Mouse (Mus musculus) hindbrain, embryonic 11.5 days (tissue): ENCODE data around the gene Gpc5. TPM values are rescaled to one million over a fixed set of nuclear protein-coding genes. Genes with fewer than 3 reads are reported as not detected.

Experiments
- ATAC-seq: fragments of 200-750 bp; cut with Nextera tagmentation; 2 replicates; pipeline ENCODE4 v1.8.0; 2017; ENCODE audit warnings: mild to moderate bottlenecking, moderate TSS enrichment, moderate library complexity; ENCODE audit not compliant: low FRiP score
- DNase-seq: peaks from one replicate; pipeline ENCODE4 v3.0.0-alpha.2; 2015; ENCODE audit warnings: low spot score
- H3K27ac ChIP-seq: fragments of 300-500 bp; sonication (generic); 2 replicates; pipeline ENCODE4 v1.5.1; 2014; ENCODE audit warnings: mild to moderate bottlenecking, low read depth, low read length
- H3K27me3 ChIP-seq: fragments of 300-500 bp; sonication (generic); 2 replicates; pipeline ENCODE4 v1.6.1; 2014; ENCODE audit warnings: mild to moderate bottlenecking, low read length, moderate library complexity, mixed read lengths; ENCODE audit not compliant: control insufficient read depth, insufficient read depth
- H3K36me3 ChIP-seq: fragments of 300-500 bp; sonication (generic); 2 replicates; pipeline ENCODE4 v1.6.1; 2014; ENCODE audit warnings: mild to moderate bottlenecking, low read length, moderate library complexity, mixed read lengths; ENCODE audit not compliant: control insufficient read depth, insufficient read depth
- H3K4me1 ChIP-seq: fragments of 300-500 bp; sonication (generic); replicated peaks from 2 replicates; pipeline ENCODE4 v1.6.1; 2014; ENCODE audit warnings: low read length, mixed read lengths; ENCODE audit not compliant: control insufficient read depth, insufficient read depth
- H3K4me2 ChIP-seq: fragments of 300-500 bp; sonication (generic); replicated peaks from 2 replicates; pipeline ENCODE4 v1.6.1; 2014; ENCODE audit warnings: mild to moderate bottlenecking, low read depth, low read length
- H3K4me3 ChIP-seq: fragments of 300-500 bp; sonication (generic); 2 replicates; pipeline ENCODE4 v1.5.1; 2014; ENCODE audit warnings: low read depth, low read length
- H3K9ac ChIP-seq: fragments of 300-500 bp; sonication (generic); 2 replicates; pipeline ENCODE4 v1.6.1; 2014; ENCODE audit warnings: low read depth, low read length
- H3K9me3 ChIP-seq: fragments of 300-500 bp; sonication (generic); 2 replicates; pipeline ENCODE4 v1.6.1; 2016; ENCODE audit warnings: low read length; ENCODE audit not compliant: control insufficient read depth
- WGBS: fragments of 180-500 bp; shearing (Covaris S2); extraction: QIAGEN DNeasy Blood & Tissue Kit; methylation state at CpG from one replicate; pipeline ENCODE4 v1.1.7; 2014; 5-methylcytosine and 5-hydroxymethylcytosine counted together
- polyA plus RNA-seq: library from polyadenylated mRNA; unstranded; fragments of >200 nt; fragmentation: Nextera tagmentation; extraction: Ambion mirVana; gene quantifications from 2 replicates; pipeline ENCODE4 v1.2.1, GENCODE M21; 2014

The Gpc5 gene
- polyA plus RNA-seq, 1 experiment from 2014 or later: 0.73 TPM

- Histone ChIP-seq H3K36me3 (no peaks in the 10 kb centered on the region), H3K27ac (no peak overlapping the region), H3K4me2 (no peak overlapping the region), H3K9ac (no peak overlapping the region), H3K9me3 (no peaks in the 10 kb centered on the region), H3K27me3 (no peaks in the 10 kb centered on the region), H3K4me3 (no peak overlapping the region), H3K4me1 (no peaks in the 10 kb centered on the region)
- ATAC-seq (0 out of 2 replicates have a peak, but pooled peaks have one; percentile 14), DNase-seq (no peak)
- WGBS: 82% methylated on average over 10 of the region's 10 CpGs
Observed at GRCm38 (mm10) chr14:115831854-115832625, 740.0 kb downstream of the Gpc5 start.

GRCm38 (mm10) chr14:115843783-115844182 lies 751.8 kb downstream of the Gpc5 start:
- Histone ChIP-seq H3K27me3 (no peaks in the 10 kb centered on the region), H3K9me3 (no peaks in the 10 kb centered on the region), H3K4me3 (no peak overlapping the region), H3K36me3 (no peaks in the 10 kb centered on the region), H3K4me1 (no peaks in the 10 kb centered on the region), H3K4me2 (no peak overlapping the region), H3K9ac (no peak overlapping the region), H3K27ac (no peak overlapping the region)
- ATAC-seq (no peak), DNase-seq (no peak)
- WGBS: 82% methylated on average over 2 of the region's 2 CpGs

GRCm38 (mm10) chr14:115844773-115845427 lies 752.9 kb downstream of the Gpc5 start:
- Histone ChIP-seq H3K4me1 (no peaks in the 10 kb centered on the region), H3K36me3 (no peaks in the 10 kb centered on the region), H3K27ac (no peak overlapping the region), H3K4me2 (no peak overlapping the region), H3K9ac (no peak overlapping the region), H3K4me3 (no peak overlapping the region), H3K9me3 (no peaks in the 10 kb centered on the region), H3K27me3 (no peaks in the 10 kb centered on the region)
- DNase-seq (no peak), ATAC-seq (peak; percentile 65; the same call in 1 of the 2 replicates)
- whole genome bisulfite sequencing: 88% methylated on average over 1 of the region's 1 CpGs

- no peak overlapping the region for H3K27ac ChIP-seq
- H3K27me3 ChIP-seq: no peaks in the 10 kb centered on the region
- ATAC-seq: no peak
- DNase-seq: no peak
- no peaks in the 10 kb centered on the region for H3K9me3 ChIP-seq
- no peaks in the 10 kb centered on the region for H3K36me3 ChIP-seq
- H3K4me2 ChIP-seq: no peak overlapping the region
- no peak overlapping the region for H3K9ac ChIP-seq
- WGBS: 75% methylated on average over 3 of the region's 3 CpGs
- H3K4me1 ChIP-seq: no peaks in the 10 kb centered on the region
- H3K4me3 ChIP-seq: no peak overlapping the region
Observed at GRCm38 (mm10) chr14:115869127-115869526, 777.1 kb downstream of the Gpc5 start.

- Histone ChIP-seq H3K4me2 (no peak overlapping the region), H3K4me1 (no peaks in the 10 kb centered on the region), H3K4me3 (no peak overlapping the region), H3K27me3 (no peaks in the 10 kb centered on the region), H3K36me3 (no peaks in the 10 kb centered on the region), H3K9ac (no peak overlapping the region), H3K27ac (no peak overlapping the region), H3K9me3 (no peaks in the 10 kb centered on the region)
- DNase-seq: no peak
- no peak for ATAC-seq
- 82% methylated on average over 1 of the region's 1 CpGs for WGBS
Observed at GRCm38 (mm10) chr14:115976062-115976461, 884.0 kb downstream of the Gpc5 start.

- Histone ChIP-seq H3K9ac (no peak overlapping the region), H3K4me2 (no peak overlapping the region), H3K4me1 (no peaks in the 10 kb centered on the region), H3K27ac (no peak overlapping the region), H3K27me3 (no peaks in the 10 kb centered on the region), H3K36me3 (no peaks in the 10 kb centered on the region), H3K9me3 (no peaks in the 10 kb centered on the region), H3K4me3 (no peak overlapping the region)
- ATAC-seq (no peak), DNase-seq (no peak)
- 71% methylated on average over 2 of the region's 2 CpGs for WGBS
Observed at GRCm38 (mm10) chr14:115979233-115979632, 887.2 kb downstream of the Gpc5 start.

GRCm38 (mm10) chr14:115990764-115991163 lies 898.7 kb downstream of the Gpc5 start:
- Histone ChIP-seq H3K36me3 (no peaks in the 10 kb centered on the region), H3K4me3 (no peak overlapping the region), H3K9me3 (no peaks in the 10 kb centered on the region), H3K4me2 (no peak overlapping the region), H3K4me1 (no peaks in the 10 kb centered on the region), H3K9ac (no peak overlapping the region), H3K27ac (no peak overlapping the region), H3K27me3 (no peaks in the 10 kb centered on the region)
- DNase-seq: no peak
- 75% methylated on average over 2 of the region's 2 CpGs for WGBS
- ATAC-seq: no peak

- ATAC-seq (no peak), DNase-seq (no peak)
- H3K4me2 ChIP-seq: no peak overlapping the region
- no peaks in the 10 kb centered on the region for H3K36me3 ChIP-seq
- H3K4me3 ChIP-seq: no peak overlapping the region
- 70% methylated on average over 5 of the region's 5 CpGs for WGBS
- no peaks in the 10 kb centered on the region for H3K27me3 ChIP-seq
- H3K4me1 ChIP-seq: no peaks in the 10 kb centered on the region
- no peak overlapping the region for H3K9ac ChIP-seq
- no peak overlapping the region for H3K27ac ChIP-seq
- no peaks in the 10 kb centered on the region for H3K9me3 ChIP-seq
Observed at GRCm38 (mm10) chr14:115993520-115994106, 901.6 kb downstream of the Gpc5 start.
